Mouse (Mus musculus) midbrain, postnatal 0 days (tissue): ENCODE data around the gene Trio. TPM values are rescaled to one million over a fixed set of nuclear protein-coding genes. Genes with fewer than 3 reads are reported as not detected.
A peak's percentile ranks its signal among the peaks of the same experiment; 100 is the strongest.

Experiments
- ATAC-seq: fragments of 200-750 bp; cut with Nextera tagmentation; 2 replicates; pipeline ENCODE4 v1.8.0; 2017; ENCODE audit warnings: moderate number of reproducible peaks, mild to moderate bottlenecking, moderate TSS enrichment, moderate library complexity; ENCODE audit not compliant: low FRiP score
- DNase-seq: peaks from one replicate; pipeline ENCODE4 v3.0.0-alpha.2; 2015; ENCODE audit warnings: low spot score
- H3K27ac ChIP-seq: fragments of 300-500 bp; sonication (generic); 2 replicates; pipeline ENCODE4 v1.5.1; 2014; ENCODE audit warnings: low read depth, mild to moderate bottlenecking, low read length, mixed read lengths
- H3K27me3 ChIP-seq: fragments of 300-500 bp; sonication (generic); 2 replicates; pipeline ENCODE4 v1.6.1; 2014; ENCODE audit warnings: low read length, control low read depth, mixed read lengths; ENCODE audit not compliant: insufficient read depth
- H3K36me3 ChIP-seq: fragments of 300-500 bp; sonication (generic); 2 replicates; pipeline ENCODE4 v1.6.1; 2014; ENCODE audit warnings: low read length, control low read depth, mixed read lengths; ENCODE audit not compliant: insufficient read depth
- H3K4me1 ChIP-seq: fragments of 300-500 bp; sonication (generic); 2 replicates; pipeline ENCODE4 v1.6.1; 2014; ENCODE audit warnings: mild to moderate bottlenecking, control low read depth, antibody characterized with exemption, low read length, mixed read lengths; ENCODE audit not compliant: insufficient read depth
- H3K4me2 ChIP-seq: fragments of 300-500 bp; sonication (generic); 2 replicates; pipeline ENCODE4 v1.6.1; 2014; ENCODE audit warnings: low read depth, mild to moderate bottlenecking, low read length, mixed read lengths; ENCODE audit not compliant: poor library complexity, severe bottlenecking
- H3K4me3 ChIP-seq: fragments of 300-500 bp; sonication (generic); 2 replicates; pipeline ENCODE4 v1.5.1; 2014; ENCODE audit warnings: low read depth, mild to moderate bottlenecking, low read length, moderate library complexity
- H3K9ac ChIP-seq: fragments of 300-500 bp; sonication (generic); replicated peaks from 2 replicates; pipeline ENCODE4 v1.6.1; 2014; ENCODE audit warnings: mild to moderate bottlenecking, low read length, moderate library complexity, mixed read lengths; ENCODE audit not compliant: poor library complexity, severe bottlenecking
- H3K9me3 ChIP-seq: fragments of 300-500 bp; sonication (generic); 2 replicates; pipeline ENCODE4 v1.6.1; 2016; ENCODE audit warnings: low read length, control low read depth
- CTCF ChIP-seq: IDR thresholded peaks from 2 replicates; pipeline ENCODE4 v1.5.1; 2016; ENCODE audit warnings: antibody characterized with exemption, mild to moderate bottlenecking
- WGBS: fragments of 180-500 bp; shearing (Covaris S2); extraction: QIAGEN DNeasy Blood & Tissue Kit; methylation state at CpG from one replicate; pipeline ENCODE4 v1.1.7; 2014; 5-methylcytosine and 5-hydroxymethylcytosine counted together
- polyA plus RNA-seq: library from polyadenylated mRNA; unstranded; fragments of >200 nt; fragmentation: Nextera tagmentation; extraction: Ambion mirVana; gene quantifications from 2 replicates; pipeline ENCODE4 v1.2.1, GENCODE M21; 2015
- total RNA-seq: library from RNA; depleted of rRNA; stranded (reverse); fragments of >200 nt; gene quantifications from 2 replicates; pipeline ENCODE4 v1.2.3, GENCODE M21; 2014

The Trio gene
- total and polyA plus RNA-seq, 2 experiments from 2014 or later, result 23.3 to 213 TPM

DNA sequence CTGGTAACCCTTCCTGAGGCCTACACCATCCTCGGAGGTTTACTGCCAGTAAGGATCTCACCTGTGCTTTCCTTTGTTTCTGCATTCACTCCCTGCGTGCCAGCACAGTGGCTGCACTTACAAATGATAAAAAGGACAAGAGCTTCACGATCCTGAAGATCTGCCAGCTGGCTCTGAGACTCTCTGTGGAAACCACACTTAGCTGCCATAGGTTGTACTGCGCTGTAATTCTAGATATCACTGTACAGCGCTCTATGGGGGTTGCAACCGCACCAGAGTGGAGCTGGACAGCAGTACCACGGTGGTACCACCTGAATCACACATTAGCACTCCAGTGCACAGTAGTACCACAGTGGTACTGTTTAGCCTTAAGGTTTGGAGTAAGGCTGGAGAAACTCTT, 168.4 kb downstream of the Trio start:
- WGBS, result 79% methylated on average over 7 of the region's 7 CpGs
- Histone ChIP-seq H3K27me3 (no peaks in the 10 kb centered on the region), H3K36me3 (peaks cover 20% of the 10 kb centered on the region), H3K4me1 (no peaks in the 10 kb centered on the region), H3K4me3 (no peak overlapping the region), H3K9ac (no peak overlapping the region), H3K27ac (no peak overlapping the region), H3K4me2 (no peak overlapping the region), H3K9me3 (no peaks in the 10 kb centered on the region)
- DNase-seq, result no peak
- no peak for TF ChIP-seq CTCF
- no peak for ATAC-seq

- H3K4me2 ChIP-seq, result no peak overlapping the region
- peaks cover 28% of the 10 kb centered on the region for H3K36me3 ChIP-seq
- no peaks in the 10 kb centered on the region for H3K9me3 ChIP-seq
- H3K9ac ChIP-seq, result no peak overlapping the region
- H3K27me3 ChIP-seq, result no peaks in the 10 kb centered on the region
- 66% methylated on average over 29 of the region's 29 CpGs for WGBS
- DNase-seq (peak; percentile 3), ATAC-seq (no peak)
- H3K27ac ChIP-seq, result no peak overlapping the region
- no peak overlapping the region for H3K4me3 ChIP-seq
- peak; percentile 40 for TF ChIP-seq CTCF
- no peaks in the 10 kb centered on the region for H3K4me1 ChIP-seq
Measured at GRCm38 (mm10) chr15:27856050-27856787, 169.4 kb downstream of the Trio start.

DNA sequence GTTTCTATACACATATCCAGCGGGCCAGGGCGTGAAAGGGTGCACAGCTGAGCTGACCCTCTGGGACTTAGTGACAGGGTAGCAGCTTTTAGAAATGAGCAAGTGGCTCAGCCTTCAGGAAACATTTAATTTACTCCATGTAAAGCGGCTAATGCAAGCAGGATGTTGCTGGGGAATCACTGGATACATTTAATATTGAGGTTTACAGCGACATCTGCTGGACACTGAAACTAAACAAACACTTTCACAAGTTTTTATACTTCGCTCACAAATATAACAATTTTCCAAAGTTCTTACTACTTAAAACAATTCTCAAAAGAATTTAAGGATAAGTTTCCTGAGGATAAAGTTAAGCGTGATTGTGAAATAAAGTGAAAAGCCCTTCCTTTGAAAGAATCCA, 174.3 kb downstream of the Trio start:
- Histone ChIP-seq H3K4me1 (no peaks in the 10 kb centered on the region), H3K36me3 (peaks cover 64% of the 10 kb centered on the region), H3K27ac (peak overlapping the region; percentile 26; the same call in 1 of the 2 replicates), H3K27me3 (no peaks in the 10 kb centered on the region), H3K9ac (no peak overlapping the region), H3K4me2 (no peak overlapping the region), H3K9me3 (no peaks in the 10 kb centered on the region), H3K4me3 (no peak overlapping the region)
- ATAC-seq, result no peak
- 80% methylated on average over 6 of the region's 6 CpGs for WGBS
- TF ChIP-seq CTCF, result peak; percentile 62
- DNase-seq, result peak; percentile 57

DNA sequence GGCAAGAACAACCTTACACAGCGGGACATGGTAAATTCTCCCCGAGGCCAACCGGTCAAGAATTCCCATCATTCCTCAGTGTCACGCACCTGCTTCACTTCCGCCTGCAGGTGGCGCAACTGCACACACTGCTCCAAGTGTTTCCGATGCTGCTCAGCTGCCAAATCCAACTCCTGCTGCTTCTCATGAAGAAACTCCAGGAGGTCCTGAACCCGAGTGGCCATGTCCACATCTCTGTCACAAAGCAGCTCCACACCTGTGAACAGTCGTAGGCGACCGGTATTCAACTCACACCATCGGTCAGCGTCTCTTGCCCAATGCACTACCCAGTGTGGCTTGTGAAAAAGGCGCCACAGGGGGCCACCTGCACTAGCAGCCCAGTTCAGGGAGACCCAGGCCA, 174.7 kb downstream of the Trio start:
- peak; percentile 75 for TF ChIP-seq CTCF
- 84% methylated on average over 14 of the region's 14 CpGs for WGBS
- H3K4me3 ChIP-seq, result no peak overlapping the region
- H3K27ac ChIP-seq, result peak overlapping the region; percentile 26; the same call in 1 of the 2 replicates
- H3K9me3 ChIP-seq, result no peaks in the 10 kb centered on the region
- H3K4me2 ChIP-seq, result no peak overlapping the region
- H3K9ac ChIP-seq, result no peak overlapping the region
- peaks cover 68% of the 10 kb centered on the region for H3K36me3 ChIP-seq
- ATAC-seq (0 out of 2 replicates have a peak, but pooled peaks have one; percentile 2), DNase-seq (peak; percentile 58)
- no peaks in the 10 kb centered on the region for H3K4me1 ChIP-seq
- H3K27me3 ChIP-seq, result no peaks in the 10 kb centered on the region

GRCm38 (mm10) chr15:27849910-27850309, 175.7 kb downstream of the Trio start:
- H3K27ac ChIP-seq, result no peak overlapping the region

GRCm38 (mm10) chr15:27841696-27842095, 184.0 kb downstream of the Trio start:
- Histone ChIP-seq H3K4me3 (no peak overlapping the region), H3K4me2 (no peak overlapping the region), H3K27ac (no peak overlapping the region), H3K27me3 (no peaks in the 10 kb centered on the region), H3K36me3 (peaks cover 57% of the 10 kb centered on the region), H3K9me3 (no peaks in the 10 kb centered on the region), H3K4me1 (no peaks in the 10 kb centered on the region), H3K9ac (no peak overlapping the region)
- DNase-seq (no peak), ATAC-seq (no peak)
- WGBS, result 92% methylated on average over 15 of the region's 15 CpGs
- TF ChIP-seq CTCF, result no peak

More at GRCm38 (mm10) chr15:27849910-27850309, 175.7 kb downstream of the Trio start:
- no peak overlapping the region for H3K9ac ChIP-seq
- WGBS, result 90% methylated on average over 4 of the region's 4 CpGs
- H3K4me2 ChIP-seq, result no peak overlapping the region
- peaks cover 73% of the 10 kb centered on the region for H3K36me3 ChIP-seq
- DNase-seq (no peak), ATAC-seq (no peak)
- H3K27me3 ChIP-seq, result no peaks in the 10 kb centered on the region
- H3K4me1 ChIP-seq, result no peaks in the 10 kb centered on the region
- no peak for TF ChIP-seq CTCF
- H3K4me3 ChIP-seq, result no peak overlapping the region
- H3K9me3 ChIP-seq, result no peaks in the 10 kb centered on the region
